Mouse (Mus musculus) yolk sac, embryonic 10.5 days (tissue): ENCODE data around the gene Lmo1.
"Not testable (repeated sequence)": the region's sequence is repeated elsewhere in the genome, so short reads cannot be mapped to it uniquely, and the experiment has no call there.

ENCODE experiments used
- DNase-seq: peaks from one replicate; pipeline ENCODE4 v3.0.0-alpha.2; 2017; ENCODE audit warnings: low spot score

Lmo1 gene

GRCm38 (mm10) chr7:109174337-109174948 lies 564 bp downstream of the Lmo1 start:
- DNase-seq = no peak

GRCm38 (mm10) chr7:109171874-109172273 lies 3.1 kb downstream of the Lmo1 start:
- DNase-seq = no peak

GRCm38 (mm10) chr7:109170441-109170820 lies 4.6 kb downstream of the Lmo1 start:
- DNase-seq = peak; percentile 62

GRCm38 (mm10) chr7:109169505-109170440 lies 5.2 kb downstream of the Lmo1 start:
- DNase-seq = peak; percentile 33

GRCm38 (mm10) chr7:109168716-109169115 lies 6.3 kb downstream of the Lmo1 start:
- DNase-seq = no peak

DNA sequence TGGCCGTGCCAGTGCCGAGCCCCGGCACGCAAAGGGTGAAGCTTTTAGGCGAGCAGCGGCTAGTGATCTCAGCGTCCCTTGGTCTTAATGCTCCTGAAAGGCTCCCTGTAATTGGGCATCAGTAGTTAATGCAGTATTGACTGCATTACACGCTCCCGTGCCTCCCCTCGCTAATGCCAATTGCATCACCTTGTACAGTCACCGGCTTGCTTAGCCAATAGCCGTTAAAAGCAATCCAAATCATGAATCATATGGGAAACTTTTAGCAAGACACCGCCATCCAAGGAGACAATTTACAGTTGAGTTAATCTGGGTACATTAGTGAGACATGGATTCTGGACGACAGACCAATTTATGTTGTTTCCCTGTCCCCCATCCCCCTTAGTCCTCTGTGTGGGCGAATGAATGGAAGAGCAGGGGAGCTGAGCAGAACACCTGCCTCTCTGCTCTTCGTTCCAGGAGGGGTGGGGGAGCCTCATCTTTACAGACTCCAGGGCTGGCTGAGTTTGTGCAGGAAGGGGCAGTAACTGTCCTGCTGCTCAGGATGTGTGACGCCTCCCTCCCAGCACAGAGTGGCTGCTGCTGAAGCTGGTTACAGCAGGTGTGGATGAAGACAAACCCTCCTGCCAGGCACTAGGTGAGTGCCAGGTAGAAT lies 8.9 kb downstream of the Lmo1 start:
- DNase-seq = no peak

GRCm38 (mm10) chr7:109154331-109154730 lies 20.7 kb downstream of the Lmo1 start:
- no peak for DNase-seq

DNA sequence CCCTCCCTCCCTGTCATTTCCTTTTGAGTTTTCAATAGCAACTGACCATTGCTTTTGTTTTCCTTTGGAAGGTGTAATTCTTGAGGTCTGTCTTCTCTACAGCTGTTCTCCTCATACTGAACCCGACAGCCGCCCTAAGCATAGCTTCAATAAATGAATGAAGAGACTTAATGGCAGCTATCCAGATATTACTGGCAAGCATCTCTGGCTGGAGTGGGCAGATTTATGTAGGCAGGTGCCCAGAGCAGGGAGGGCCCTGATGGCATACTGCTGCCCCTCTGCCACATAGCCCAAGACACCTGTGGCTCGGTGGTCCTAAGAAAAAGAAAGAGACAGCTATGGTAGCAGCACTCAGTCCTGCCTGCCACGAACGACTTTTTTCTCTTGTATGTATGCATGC lies 21.5 kb downstream of the Lmo1 start:
- no peak for DNase-seq

DNA sequence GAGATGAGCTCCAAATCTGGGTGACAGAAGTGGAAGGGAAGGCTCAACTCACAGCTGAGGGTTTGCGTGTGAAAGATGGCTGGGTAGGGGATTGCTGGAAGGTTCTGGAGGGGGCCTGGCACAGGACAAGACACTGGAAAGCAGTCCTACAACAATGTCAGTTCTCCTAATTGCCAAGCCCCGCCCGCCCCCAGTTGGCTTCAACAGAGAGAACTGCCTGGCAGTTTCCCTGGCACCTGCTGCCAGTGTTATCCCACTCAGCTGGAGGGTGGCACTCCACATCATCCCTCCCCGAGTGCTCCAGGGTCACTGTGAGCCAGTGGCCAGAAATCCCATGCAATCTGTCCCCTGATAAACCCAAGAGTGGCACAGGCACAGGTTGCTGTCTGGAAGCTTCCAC lies 23.9 kb downstream of the Lmo1 start:
- no peak for DNase-seq

- no peak for DNase-seq
Measured at GRCm38 (mm10) chr7:109145211-109145610, 29.8 kb downstream of the Lmo1 start.

DNA sequence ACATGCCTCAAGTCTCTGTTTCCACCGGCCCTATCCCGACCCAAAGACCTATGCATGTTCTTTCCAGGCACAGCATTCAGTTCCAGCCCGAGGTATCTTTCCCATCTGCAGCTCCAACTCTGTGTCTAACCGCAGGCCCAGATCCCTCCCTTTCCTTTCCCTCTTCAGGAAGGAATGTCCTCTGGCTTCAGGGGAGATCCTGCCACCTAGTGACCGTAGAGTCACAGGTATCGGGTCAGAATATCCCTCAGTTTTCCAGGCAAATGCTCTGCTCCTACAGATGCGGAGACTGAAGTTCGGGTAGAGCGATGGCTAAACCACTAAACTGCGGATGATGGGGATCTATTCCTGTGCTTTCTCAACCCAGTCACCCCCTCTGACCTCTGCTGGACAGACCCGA lies 30.3 kb downstream of the Lmo1 start:
- no peak for DNase-seq

DNA sequence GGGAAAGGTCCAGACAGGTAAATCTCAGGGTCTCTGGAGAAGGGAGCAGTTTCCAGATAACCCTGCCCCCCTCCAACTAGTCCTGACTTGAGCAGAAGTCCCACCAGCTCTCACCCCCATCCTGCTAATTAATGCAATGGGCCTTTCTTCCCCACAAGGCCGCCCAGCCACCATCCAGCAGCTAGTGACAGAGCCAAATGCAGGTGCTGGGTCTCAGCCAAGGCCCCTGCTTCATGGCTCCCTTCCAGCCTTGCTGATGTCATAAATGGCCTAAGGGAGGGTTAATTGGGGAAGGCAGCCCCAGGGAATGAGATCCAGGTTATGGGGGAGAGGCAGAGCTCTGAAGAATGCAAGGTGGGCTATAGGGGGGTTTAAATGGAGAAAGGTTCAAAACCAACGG lies 32.4 kb downstream of the Lmo1 start:
- no peak for DNase-seq

- no peak for DNase-seq
Measured at GRCm38 (mm10) chr7:109141753-109142152, 33.3 kb downstream of the Lmo1 start.

DNA sequence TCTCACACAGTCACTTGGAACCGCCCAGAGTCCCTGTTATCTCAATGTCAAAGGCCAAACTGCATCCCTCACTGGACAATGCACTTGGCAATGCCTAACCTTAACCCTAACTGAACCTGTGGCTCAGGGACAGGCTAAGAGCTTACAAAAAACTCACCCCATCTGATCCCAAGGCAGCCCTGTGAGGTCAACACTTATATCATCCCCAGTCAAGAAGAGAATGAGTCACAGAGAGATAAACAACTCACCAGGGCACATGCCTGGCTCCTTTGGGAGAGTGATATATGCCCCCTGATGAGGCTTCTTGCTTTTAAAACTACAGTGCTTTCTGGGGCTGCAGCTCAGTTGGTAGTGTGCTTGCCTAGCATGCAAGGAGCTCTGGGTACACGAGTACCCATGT lies 34.0 kb downstream of the Lmo1 start:
- DNase-seq = no peak

- peak; percentile 56 for DNase-seq
Measured at GRCm38 (mm10) chr7:109139405-109139804, 35.6 kb downstream of the Lmo1 start.

- no peak for DNase-seq
Measured at GRCm38 (mm10) chr7:109137441-109137840, 37.6 kb downstream of the Lmo1 start.

DNA sequence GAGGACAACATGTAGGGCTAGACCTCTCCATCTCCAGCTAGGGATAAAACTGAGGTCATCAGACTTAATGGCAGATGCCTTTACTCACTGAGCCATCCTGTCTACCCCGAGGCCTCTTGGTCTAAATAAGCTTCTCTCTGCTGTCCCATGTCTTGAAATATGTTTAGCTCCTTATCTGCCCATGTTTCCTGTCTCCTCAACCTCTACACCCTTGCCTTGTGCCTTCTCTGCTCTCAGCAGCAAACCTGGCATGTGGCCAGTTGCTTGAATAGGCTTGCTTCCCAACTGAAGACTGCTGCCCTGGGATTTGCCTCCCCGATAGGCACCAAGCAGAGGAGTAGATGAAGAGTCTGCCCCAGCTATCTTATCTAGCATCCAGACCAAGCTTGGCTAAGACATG lies 43.4 kb downstream of the Lmo1 start:
- DNase-seq = no peak

GRCm38 (mm10) chr7:109129946-109130686 lies 44.9 kb downstream of the Lmo1 start:
- no peak for DNase-seq

DNA sequence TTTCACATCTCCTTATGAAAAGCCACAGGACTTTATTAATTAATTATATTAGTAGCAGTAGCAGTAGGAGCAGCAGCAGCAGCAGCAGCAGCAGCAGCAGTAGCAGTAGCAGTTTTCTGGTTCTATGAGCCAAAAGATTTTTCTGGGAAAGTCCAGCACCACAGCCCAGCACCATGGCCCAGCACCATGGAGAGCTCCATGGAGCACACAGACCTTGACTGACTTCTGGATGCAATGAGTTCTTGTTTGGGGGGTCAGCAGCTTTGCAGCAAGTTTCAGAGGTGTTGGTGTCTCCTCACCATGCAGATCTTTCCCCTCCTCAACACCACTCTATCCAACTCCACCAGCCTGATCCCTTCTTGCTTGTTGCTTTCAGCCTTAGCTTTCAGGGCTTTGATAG lies 45.6 kb downstream of the Lmo1 start:
- no peak for DNase-seq

DNA sequence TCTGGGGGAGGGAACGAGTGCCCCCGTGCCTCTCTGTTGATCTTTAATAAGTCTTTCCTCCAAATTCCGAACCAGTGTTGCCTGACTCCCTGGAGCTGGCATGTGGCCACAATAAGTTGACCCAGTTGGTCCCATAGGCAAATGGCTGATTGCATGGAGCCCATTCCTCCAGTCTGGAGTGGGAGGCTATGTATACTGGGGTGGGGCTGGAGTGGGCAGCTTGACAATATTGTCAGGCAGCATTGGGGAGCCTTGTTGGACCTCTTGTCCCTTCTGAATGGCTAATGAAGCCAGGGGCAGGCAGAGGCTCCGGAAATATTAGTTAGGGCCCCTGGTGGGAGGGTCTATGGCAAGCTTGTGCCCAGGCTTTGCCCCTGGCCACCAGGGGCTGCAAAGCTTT lies 59.1 kb downstream of the Lmo1 start:
- DNase-seq = no peak

- DNase-seq = not testable (repeated sequence)
Measured at GRCm38 (mm10) chr7:109115488-109115887, 59.5 kb downstream of the Lmo1 start.

- DNase-seq = peak; percentile 58
Measured at GRCm38 (mm10) chr7:109114950-109115349, 60.1 kb downstream of the Lmo1 start.
